Mouse (Mus musculus): ENCODE measurements around the gene Aatk. TPM values are rescaled to one million over a fixed set of nuclear protein-coding genes. Genes with fewer than 3 reads are reported as not detected.

The Aatk gene
- total and polyA plus RNA-seq, 2 experiments from 2014 or later = 0.71 to 22.1 TPM

GRCm38 (mm10) chr11:120008956-120009355 is 38.0 kb downstream of the Aatk start:
- Histone ChIP-seq H3K9me3 (replicated peaks; ENCODE audit: control insufficient read depth, low read length) (no peaks in the 10 kb centered on the region), H3K27ac (ENCODE audit: low read depth) (no peak overlapping the region), H3K4me3 (ENCODE audit: low read depth, low read length) (no peak overlapping the region), H3K4me1 (ENCODE audit: control insufficient read depth, insufficient read depth) (no peaks in the 10 kb centered on the region), H3K27me3 (ENCODE audit: control insufficient read depth, insufficient read depth, low read length) (peaks cover 21% of the 10 kb centered on the region; the same call in 1 of the 2 replicates), H3K4me2 (ENCODE audit: low read depth, low read length) (no peak overlapping the region), H3K36me3 (replicated peaks; ENCODE audit: control insufficient read depth, insufficient read depth, low read length) (0 out of 2 replicates have a peak, but pooled peaks cover 8% of the 10 kb centered on the region), H3K9ac (replicated peaks; ENCODE audit: low read depth, low read length) (no peak overlapping the region)
- no peak for DNase-seq (ENCODE audit: low spot score)
- ATAC-seq (ENCODE audit: insufficient read depth, low read depth) = no peak
- no peak for TF ChIP-seq EP300 (IDR thresholded peaks at IDR 0.05; ENCODE audit: low read depth)
- no peak for TF ChIP-seq CTCF (IDR thresholded peaks at IDR 0.05; ENCODE audit: low read depth)
- WGBS = 86% methylated on average over 8 of the region's 8 CpGs

- no peak overlapping the region for H3K27ac ChIP-seq (ENCODE audit: low read depth)
- H3K4me2 ChIP-seq (ENCODE audit: low read depth, low read length) = no peak overlapping the region
- ATAC-seq (ENCODE audit: insufficient read depth, low read depth) = no peak
- H3K9me3 ChIP-seq (replicated peaks; ENCODE audit: control insufficient read depth, low read length) = no peaks in the 10 kb centered on the region
- no peak for DNase-seq (ENCODE audit: low spot score)
- H3K4me3 ChIP-seq (ENCODE audit: low read depth, low read length) = no peak overlapping the region
- H3K27me3 ChIP-seq (ENCODE audit: control insufficient read depth, insufficient read depth, low read length) = peaks cover 21% of the 10 kb centered on the region; the same call in 1 of the 2 replicates
- H3K36me3 ChIP-seq (replicated peaks; ENCODE audit: control insufficient read depth, insufficient read depth, low read length) = 0 out of 2 replicates have a peak, but pooled peaks cover 8% of the 10 kb centered on the region
- TF ChIP-seq CTCF (IDR thresholded peaks at IDR 0.05; ENCODE audit: low read depth) = no peak
- TF ChIP-seq EP300 (IDR thresholded peaks at IDR 0.05; ENCODE audit: low read depth) = no peak
- no peak overlapping the region for H3K9ac ChIP-seq (replicated peaks; ENCODE audit: low read depth, low read length)
- H3K4me1 ChIP-seq (ENCODE audit: control insufficient read depth, insufficient read depth) = no peaks in the 10 kb centered on the region
- WGBS = 86% methylated on average over 1 of the region's 1 CpGs
Measured at GRCm38 (mm10) chr11:120008501-120008900, 38.5 kb downstream of the Aatk start.

GRCm38 (mm10) chr11:120007496-120008080 is 39.4 kb downstream of the Aatk start:
- 33% methylated on average over 4 of the region's 4 CpGs for WGBS
- no peaks in the 10 kb centered on the region for H3K9me3 ChIP-seq (replicated peaks; ENCODE audit: control insufficient read depth, low read length)
- 0 out of 2 replicates have a peak, but pooled peaks cover 8% of the 10 kb centered on the region for H3K36me3 ChIP-seq (replicated peaks; ENCODE audit: control insufficient read depth, insufficient read depth, low read length)
- H3K27me3 ChIP-seq (ENCODE audit: control insufficient read depth, insufficient read depth, low read length) = peaks cover 21% of the 10 kb centered on the region; the same call in 1 of the 2 replicates
- no peak overlapping the region for H3K4me2 ChIP-seq (ENCODE audit: low read depth, low read length)
- DNase-seq (ENCODE audit: low spot score) = no peak
- H3K9ac ChIP-seq (replicated peaks; ENCODE audit: low read depth, low read length) = no peak overlapping the region
- no peak for TF ChIP-seq EP300 (IDR thresholded peaks at IDR 0.05; ENCODE audit: low read depth)
- TF ChIP-seq CTCF (IDR thresholded peaks at IDR 0.05; ENCODE audit: low read depth) = no peak
- ATAC-seq (ENCODE audit: insufficient read depth, low read depth) = no peak
- H3K27ac ChIP-seq (ENCODE audit: low read depth) = no peak overlapping the region
- no peak overlapping the region for H3K4me3 ChIP-seq (ENCODE audit: low read depth, low read length)
- no peaks in the 10 kb centered on the region for H3K4me1 ChIP-seq (ENCODE audit: control insufficient read depth, insufficient read depth)

GRCm38 (mm10) chr11:120005434-120006317 is 41.3 kb downstream of the Aatk start:
- Histone ChIP-seq H3K9me3 (replicated peaks; ENCODE audit: control insufficient read depth, low read length) (no peaks in the 10 kb centered on the region), H3K27ac (ENCODE audit: low read depth) (no peak overlapping the region), H3K4me3 (ENCODE audit: low read depth, low read length) (no peak overlapping the region), H3K27me3 (ENCODE audit: control insufficient read depth, insufficient read depth, low read length) (0 out of 2 replicates have a peak, but pooled peaks cover 11% of the 10 kb centered on the region), H3K4me1 (ENCODE audit: control insufficient read depth, insufficient read depth) (no peaks in the 10 kb centered on the region), H3K4me2 (ENCODE audit: low read depth, low read length) (no peak overlapping the region), H3K36me3 (replicated peaks; ENCODE audit: control insufficient read depth, insufficient read depth, low read length) (0 out of 2 replicates have a peak, but pooled peaks cover 8% of the 10 kb centered on the region), H3K9ac (replicated peaks; ENCODE audit: low read depth, low read length) (no peak overlapping the region)
- ATAC-seq (ENCODE audit: insufficient read depth, low read depth) = no peak
- WGBS = 89% methylated on average over 18 of the region's 18 CpGs
- no peak for DNase-seq (ENCODE audit: low spot score)
- no peak for TF ChIP-seq EP300 (IDR thresholded peaks at IDR 0.05; ENCODE audit: low read depth)
- no peak for TF ChIP-seq CTCF (IDR thresholded peaks at IDR 0.05; ENCODE audit: low read depth)

- no peak for DNase-seq (ENCODE audit: low spot score)
- peaks cover 14% of the 10 kb centered on the region; the same call in 1 of the 2 replicates for H3K36me3 ChIP-seq (replicated peaks; ENCODE audit: control insufficient read depth, insufficient read depth, low read length)
- no peaks in the 10 kb centered on the region for H3K4me1 ChIP-seq (ENCODE audit: control insufficient read depth, insufficient read depth)
- no peaks in the 10 kb centered on the region for H3K27me3 ChIP-seq (ENCODE audit: control insufficient read depth, insufficient read depth, low read length)
- ATAC-seq (ENCODE audit: insufficient read depth, low read depth) = no peak
- no peaks in the 10 kb centered on the region for H3K9me3 ChIP-seq (replicated peaks; ENCODE audit: control insufficient read depth, low read length)
- no peak overlapping the region for H3K27ac ChIP-seq (ENCODE audit: low read depth)
- no peak overlapping the region for H3K4me3 ChIP-seq (ENCODE audit: low read depth, low read length)
- 88% methylated on average over 7 of the region's 7 CpGs for WGBS
- no peak overlapping the region for H3K4me2 ChIP-seq (ENCODE audit: low read depth, low read length)
- TF ChIP-seq EP300 (IDR thresholded peaks at IDR 0.05; ENCODE audit: low read depth) = no peak
- H3K9ac ChIP-seq (replicated peaks; ENCODE audit: low read depth, low read length) = no peak overlapping the region
Measured at GRCm38 (mm10) chr11:120002634-120003220, 44.2 kb downstream of the Aatk start.

All from heart, postnatal 0 days (tissue).